8 mouse cellular contexts compared by ENCODE assay signal in genomic region chr11:11961917-11962628, GRCm38 (mm10).
DNase-seq lines count a peak whose midpoint lies in the region; ATAC-seq and TF ChIP-seq lines count a peak whose summit lies in the region.

No protein-coding gene starts in this region.

- peaks cover 9% of the 10 kb centered on the region; the same call in 1 of the 2 replicates for H3K36me3 ChIP-seq in hindbrain, embryonic 13.5 days
- no peaks in the 10 kb centered on the region for H3K36me3 ChIP-seq in hindbrain, postnatal 0 days (ENCODE audit: insufficient read depth, low read length)
- peaks cover 62% of the 10 kb centered on the region for H3K36me3 ChIP-seq in heart, embryonic 13.5 days
- H3K36me3 ChIP-seq in liver, embryonic 12.5 days: peaks cover 32% of the 10 kb centered on the region

- WGBS in hindbrain, embryonic 13.5 days: 88% methylated on average over 5 of the region's 5 CpGs
- 74% methylated on average over 5 of the region's 5 CpGs for WGBS in hindbrain, postnatal 0 days
- 15% methylated on average over 5 of the region's 5 CpGs for WGBS in heart, embryonic 13.5 days
- WGBS in liver, embryonic 12.5 days (ENCODE audit: insufficient replicate concordance): 53% methylated on average over 5 of the region's 5 CpGs

- no peak overlapping the region for H3K9ac ChIP-seq in hindbrain, embryonic 13.5 days
- no peak overlapping the region for H3K9ac ChIP-seq in hindbrain, postnatal 0 days (replicated peaks; ENCODE audit: low read length)
- H3K9ac ChIP-seq in heart, embryonic 13.5 days: peak overlapping the region; percentile 63
- no peak overlapping the region; the same call in 1 of the 2 replicates for H3K9ac ChIP-seq in liver, embryonic 12.5 days

- TF ChIP-seq CTCF in hindbrain, postnatal 0 days (IDR thresholded peaks at IDR 0.05; ENCODE audit: low read depth): no peak

- H3K4me1 ChIP-seq in hindbrain, embryonic 13.5 days (replicated peaks): peaks cover 20% of the 10 kb centered on the region
- no peaks in the 10 kb centered on the region; the same call in 1 of the 2 replicates for H3K4me1 ChIP-seq in hindbrain, postnatal 0 days (ENCODE audit: insufficient read depth, low read length)
- H3K4me1 ChIP-seq in heart, embryonic 13.5 days: peaks cover 97% of the 10 kb centered on the region
- peaks cover 69% of the 10 kb centered on the region for H3K4me1 ChIP-seq in liver, embryonic 12.5 days

- no peak overlapping the region for H3K4me2 ChIP-seq in hindbrain, embryonic 13.5 days
- no peak overlapping the region for H3K4me2 ChIP-seq in hindbrain, postnatal 0 days (ENCODE audit: low read depth, low read length)
- no peak overlapping the region for H3K4me2 ChIP-seq in heart, embryonic 13.5 days
- H3K4me2 ChIP-seq in liver, embryonic 12.5 days: peak overlapping the region; percentile 23

- no peaks in the 10 kb centered on the region for H3K27me3 ChIP-seq in hindbrain, embryonic 13.5 days
- H3K27me3 ChIP-seq in hindbrain, postnatal 0 days (ENCODE audit: insufficient read depth, low read length): no peaks in the 10 kb centered on the region
- H3K27me3 ChIP-seq in heart, embryonic 13.5 days (replicated peaks): no peaks in the 10 kb centered on the region
- H3K27me3 ChIP-seq in liver, embryonic 12.5 days (replicated peaks): no peaks in the 10 kb centered on the region

- no peak overlapping the region for H3K27ac ChIP-seq in hindbrain, embryonic 13.5 days
- no peak overlapping the region for H3K27ac ChIP-seq in hindbrain, postnatal 0 days
- peak overlapping the region; percentile 98 for H3K27ac ChIP-seq in heart, embryonic 13.5 days (replicated peaks)
- peak overlapping the region; percentile 71 for H3K27ac ChIP-seq in liver, embryonic 12.5 days

- DNase-seq in hindbrain, postnatal 0 days (ENCODE audit: low spot score): no peak
- peak; percentile 48 to 52 for DNase-seq in adrenal gland, postnatal 36 days
- DNase-seq in spleen, postnatal 4 days (ENCODE audit: low spot score in 2 of 2): no peak
- no peak for DNase-seq in gastrocnemius, postnatal 10 days
- no peak for DNase-seq in frontal cortex, adult 2 months (ENCODE audit: extremely low spot score in 1 of 2, low spot score in 1 of 2)

- H3K9me3 ChIP-seq in hindbrain, embryonic 13.5 days: no peaks in the 10 kb centered on the region
- H3K9me3 ChIP-seq in hindbrain, postnatal 0 days (ENCODE audit: low read length): no peaks in the 10 kb centered on the region
- H3K9me3 ChIP-seq in heart, embryonic 13.5 days: no peaks in the 10 kb centered on the region
- no peaks in the 10 kb centered on the region for H3K9me3 ChIP-seq in liver, embryonic 12.5 days (replicated peaks)

- H3K4me3 ChIP-seq in hindbrain, embryonic 13.5 days: no peak overlapping the region
- no peak overlapping the region for H3K4me3 ChIP-seq in hindbrain, postnatal 0 days (ENCODE audit: low read length)
- H3K4me3 ChIP-seq in heart, embryonic 13.5 days: no peak overlapping the region
- H3K4me3 ChIP-seq in liver, embryonic 12.5 days: no peak overlapping the region

- peak; percentile 57; the same call in 1 of the 2 replicates for ATAC-seq in hindbrain, embryonic 13.5 days (ENCODE audit: low FRiP score)
- ATAC-seq in hindbrain, postnatal 0 days: no peak
- peak; percentile 64 for ATAC-seq in heart, embryonic 13.5 days (ENCODE audit: extremely low read depth, insufficient number of reproducible peaks, low FRiP score, low TSS enrichment)
- ATAC-seq in liver, embryonic 12.5 days: peak; percentile 74

Comparison
In these comparisons a context has a peak if more than half of its experiments do, and no peak if none do; other contexts are left out.
1. H3K27ac ChIP-seq: peak in heart, embryonic 13.5 days (single experiment) and liver, embryonic 12.5 days (single experiment); none in hindbrain, embryonic 13.5 days (single experiment) and hindbrain, postnatal 0 days (single experiment).
2. DNase-seq: peak in adrenal gland, postnatal 36 days (2 of 2); none in hindbrain, postnatal 0 days (single experiment), spleen, postnatal 4 days (0 of 2), gastrocnemius, postnatal 10 days (single experiment) and frontal cortex, adult 2 months (0 of 2).